Mouse (Mus musculus) layer of hippocampus, adult 9-10 months (tissue): ENCODE results near the gene Ctbp2.

Experiments
- DNase-seq: peaks from one replicate; pipeline ENCODE4 v3.0.0; 2022; ENCODE audit warnings: low spot score

The Ctbp2 gene

GRCm38 (mm10) chr7:133123999-133124700 lies at the start of gene Ctbp2:
TSS of gene Ctbp2 (minus strand) at chr7:133124354.
- DNase-seq = no peak

GRCm38 (mm10) chr7:133171403-133172032 lies 47.4 kb upstream of the Ctbp2 start:
- DNase-seq = no peak

- DNase-seq = no peak
Measured at GRCm38 (mm10) chr7:133168928-133169327, 44.8 kb upstream of the Ctbp2 start.

- no peak for DNase-seq
Measured at GRCm38 (mm10) chr7:133167903-133168302, 43.7 kb upstream of the Ctbp2 start.

GRCm38 (mm10) chr7:133164770-133165169 lies 40.6 kb upstream of the Ctbp2 start:
- DNase-seq = no peak

GRCm38 (mm10) chr7:133163011-133163410 lies 38.9 kb upstream of the Ctbp2 start:
- no peak for DNase-seq

GRCm38 (mm10) chr7:133162131-133162530 lies 38.0 kb upstream of the Ctbp2 start:
- no peak for DNase-seq

GRCm38 (mm10) chr7:133161362-133162080 lies 37.4 kb upstream of the Ctbp2 start:
- DNase-seq = no peak

- no peak for DNase-seq
Measured at GRCm38 (mm10) chr7:133159519-133159918, 35.4 kb upstream of the Ctbp2 start.

- DNase-seq = no peak
Measured at GRCm38 (mm10) chr7:133155621-133156020, 31.5 kb upstream of the Ctbp2 start.

- no peak for DNase-seq
Measured at GRCm38 (mm10) chr7:133154846-133155245, 30.7 kb upstream of the Ctbp2 start.

- no peak for DNase-seq
Measured at GRCm38 (mm10) chr7:133139689-133140336, 15.7 kb upstream of the Ctbp2 start.

GRCm38 (mm10) chr7:133133552-133133951 lies 9.4 kb upstream of the Ctbp2 start:
- DNase-seq = no peak

GRCm38 (mm10) chr7:133132702-133133101 lies 8.5 kb upstream of the Ctbp2 start:
- no peak for DNase-seq

GRCm38 (mm10) chr7:133124701-133125485 lies 739 bp upstream of the Ctbp2 start:
- no peak for DNase-seq

GRCm38 (mm10) chr7:133123244-133123998 lies 733 bp downstream of the Ctbp2 start, which contains the start of gene Fgfr2:
TSS of gene Fgfr2 (minus strand) at chr7:133123350.
- no peak for DNase-seq

- DNase-seq = no peak
Measured at GRCm38 (mm10) chr7:133122379-133123243, 1.5 kb downstream of the Ctbp2 start.

- DNase-seq = no peak
Measured at GRCm38 (mm10) chr7:133121661-133122378, 2.3 kb downstream of the Ctbp2 start.

- no peak for DNase-seq
Measured at GRCm38 (mm10) chr7:133121080-133121607, 3.0 kb downstream of the Ctbp2 start.
